ENCODE assay signal across 16 mouse cellular contexts in genomic region chr9:91077490-91077889, GRCm38 (mm10).
"Had no signal": no experiment of that assay in that cellular context is flagged by ENCODE, and none has a peak within 500 bp of the region (broad histone marks: within the 10 kb centered on the region; RNA-seq: fewer than 3 reads in every experiment).

No protein-coding gene starts in this region.

- H3K9me3 ChIP-seq: liver, embryonic 12.5 days; midbrain, embryonic 10.5 days; neural tube, embryonic 13.5 days; neural tube, embryonic 15.5 days had no signal

- ATAC-seq: liver, embryonic 12.5 days; midbrain, embryonic 16.5 days had no signal

- H3K4me2 ChIP-seq: liver, embryonic 12.5 days; neural tube, embryonic 13.5 days; neural tube, embryonic 15.5 days had no signal

- H3K27me3 ChIP-seq: liver, embryonic 12.5 days; neural tube, embryonic 13.5 days; neural tube, embryonic 15.5 days had no signal

- H3K9ac ChIP-seq: liver, embryonic 12.5 days; liver, embryonic 14.5 days; neural tube, embryonic 13.5 days; neural tube, embryonic 15.5 days had no signal

- DNase-seq: lung, adult 18-20 months; lung, postnatal 10 days; right cerebral cortex, adult 18-20 months; right cerebral cortex, postnatal 25 days; right cerebral cortex, postnatal 4 days; spleen, adult 18-20 months; thymus, adult 18-20 months; thymus, postnatal 14 days; thymus, postnatal 36 days had no signal

- H3K4me3 ChIP-seq: liver, embryonic 12.5 days; midbrain, embryonic 10.5 days; myocyte; neural tube, embryonic 13.5 days; neural tube, embryonic 15.5 days had no signal

- H3K36me3 ChIP-seq: liver, embryonic 12.5 days; midbrain, embryonic 10.5 days; neural tube, embryonic 13.5 days; neural tube, embryonic 15.5 days had no signal

- H3K27ac ChIP-seq: liver, embryonic 12.5 days; liver, embryonic 14.5 days; midbrain, embryonic 10.5 days; neural tube, embryonic 13.5 days; neural tube, embryonic 15.5 days had no signal

- H3K4me1 ChIP-seq: liver, embryonic 12.5 days had no signal
